Mouse (Mus musculus) myocyte (in vitro differentiated cells): Measurements from ENCODE around the gene Kansl2. TPM values are rescaled to one million over a fixed set of nuclear protein-coding genes. Genes with fewer than 3 reads are reported as not detected.
A peak's percentile ranks its signal among the peaks of the same experiment; 100 is the strongest.

Experiments used
- H3K27me3 ChIP-seq: one replicate; pipeline ENCODE4 v1.6.1; 2011; ENCODE audit not compliant: control insufficient read depth, insufficient read depth, insufficient read length
- H3K36me3 ChIP-seq: one replicate; pipeline ENCODE4 v1.6.1; 2011; ENCODE audit not compliant: control insufficient read depth, insufficient read depth
- H3K4me2 ChIP-seq: one replicate; pipeline ENCODE4 v1.6.1; 2011; ENCODE audit warnings: low read depth, control low read depth
- H3K4me3 ChIP-seq: one replicate; pipeline ENCODE4 v1.5.1; 2011; ENCODE audit warnings: mild to moderate bottlenecking, control low read depth, moderate library complexity
- H3K79me2 ChIP-seq: one replicate; pipeline ENCODE4 v1.6.1; 2011; ENCODE audit not compliant: control insufficient read depth, insufficient read depth
- H3ac ChIP-seq: one replicate; pipeline ENCODE4 v1.6.1; 2011; ENCODE audit not compliant: control insufficient read depth, insufficient read length
- CEBPB ChIP-seq: IDR thresholded peaks from 2 replicates; pipeline ENCODE4 v1.6.1; 2011; ENCODE audit warnings: mild to moderate bottlenecking, moderate library complexity; ENCODE audit not compliant: poor library complexity, insufficient read depth, severe bottlenecking
- E2F4 ChIP-seq: IDR thresholded peaks from one replicate; pipeline ENCODE4 v1.6.1; 2011; ENCODE audit warnings: mild to moderate bottlenecking, control low read depth, moderate library complexity; ENCODE audit not compliant: insufficient read depth
- MAX ChIP-seq: IDR thresholded peaks from one replicate; pipeline ENCODE4 v1.6.1; 2011; ENCODE audit warnings: low read depth, mild to moderate bottlenecking, control low read depth
- MYOD1 ChIP-seq, 3 experiments: IDR thresholded peaks; one replicate each; pipeline ENCODE4 v1.6.1; 2011; ENCODE audit warnings: control low read depth in 2 of 3, low read depth in 2 of 3, mild to moderate bottlenecking in 2 of 3, moderate library complexity in 1 of 3; ENCODE audit not compliant: insufficient read length in 2 of 3, control insufficient read depth in 1 of 3
- MYOG ChIP-seq, 3 experiments: IDR thresholded peaks; one replicate each; pipeline ENCODE4 v1.6.1; 2011; ENCODE audit warnings: control low read depth in 2 of 3, low read depth in 2 of 3, mild to moderate bottlenecking in 2 of 3; ENCODE audit not compliant: insufficient read length in 2 of 3, control insufficient read depth in 1 of 3, insufficient read depth in 1 of 3
- POLR2A ChIP-seq: IDR thresholded peaks from one replicate; pipeline ENCODE4 v1.6.1; 2011; ENCODE audit warnings: low read depth, mild to moderate bottlenecking, control low read depth, moderate library complexity; ENCODE audit not compliant: insufficient read length
- POLR2AphosphoS2 ChIP-seq: IDR thresholded peaks from one replicate; pipeline ENCODE4 v1.6.1; 2011; ENCODE audit warnings: low read depth, control low read depth; ENCODE audit not compliant: insufficient read length
- REST ChIP-seq: IDR thresholded peaks from one replicate; pipeline ENCODE4 v1.6.1; 2011; ENCODE audit warnings: mild to moderate bottlenecking, control low read depth, moderate library complexity; ENCODE audit not compliant: insufficient read depth, insufficient read length
- SRF ChIP-seq: IDR thresholded peaks from one replicate; pipeline ENCODE4 v1.6.1; 2011; ENCODE audit warnings: low read depth; ENCODE audit not compliant: control insufficient read depth, insufficient read length
- TCF12 ChIP-seq: IDR thresholded peaks from one replicate; pipeline ENCODE4 v1.6.1; 2011; ENCODE audit warnings: mild to moderate bottlenecking, control low read depth; ENCODE audit not compliant: poor library complexity, insufficient read depth, severe bottlenecking
- TCF3 ChIP-seq: IDR thresholded peaks from one replicate; pipeline ENCODE4 v1.6.1; 2011; ENCODE audit warnings: low read depth, control low read depth; ENCODE audit not compliant: insufficient read length
- USF1 ChIP-seq: IDR thresholded peaks from one replicate; pipeline ENCODE4 v1.6.1; 2011; ENCODE audit warnings: low read depth, mild to moderate bottlenecking, control low read depth, moderate library complexity
- polyA plus RNA-seq: library from polyadenylated mRNA; unstranded; fragments of >200 nt; fragmentation: generic; extraction: Trizol; gene quantifications from one replicate; pipeline ENCODE4 v1.2.1, GENCODE M21; 2012; ENCODE audit warnings: missing spikeins

Gene Kansl2
- polyA plus RNA-seq, 1 experiment = 109 TPM

GRCm38 (mm10) chr15:98532281-98532680, 1.8 kb downstream of the Kansl2 start:
- H3K4me2 ChIP-seq = peak overlapping the region; percentile 88
- no peaks in the 10 kb centered on the region for H3K27me3 ChIP-seq
- H3ac ChIP-seq = peak overlapping the region; percentile 95
- H3K79me2 ChIP-seq = peaks cover 44% of the 10 kb centered on the region
- TF ChIP-seq SRF (no peak), MAX (peak; percentile 91), MYOG (IDR thresholded peaks at IDR 0.05; ENCODE audit: control insufficient read depth in 1 of 3, insufficient read depth in 1 of 3, insufficient read length in 2 of 3, low read depth in 2 of 3) (peak in 1 of 3 experiments; percentile 31), TCF3 (no peak), MYOD1 (IDR thresholded peaks at IDR 0.05; ENCODE audit: control insufficient read depth in 1 of 3, insufficient read length in 2 of 3, low read depth in 2 of 3) (peak in 2 of 3 experiments; percentile 6 to 44), POLR2AphosphoS2 (peak; percentile 77), POLR2A (peak; percentile 35), CEBPB (0 out of 2 replicates have a peak, but pooled peaks have one; percentile 40), TCF12 (no peak), USF1 (peak; percentile 76), E2F4 (no peak), REST (no peak)
- peak overlapping the region; percentile 89 for H3K4me3 ChIP-seq
- H3K36me3 ChIP-seq = peaks cover 41% of the 10 kb centered on the region

DNA sequence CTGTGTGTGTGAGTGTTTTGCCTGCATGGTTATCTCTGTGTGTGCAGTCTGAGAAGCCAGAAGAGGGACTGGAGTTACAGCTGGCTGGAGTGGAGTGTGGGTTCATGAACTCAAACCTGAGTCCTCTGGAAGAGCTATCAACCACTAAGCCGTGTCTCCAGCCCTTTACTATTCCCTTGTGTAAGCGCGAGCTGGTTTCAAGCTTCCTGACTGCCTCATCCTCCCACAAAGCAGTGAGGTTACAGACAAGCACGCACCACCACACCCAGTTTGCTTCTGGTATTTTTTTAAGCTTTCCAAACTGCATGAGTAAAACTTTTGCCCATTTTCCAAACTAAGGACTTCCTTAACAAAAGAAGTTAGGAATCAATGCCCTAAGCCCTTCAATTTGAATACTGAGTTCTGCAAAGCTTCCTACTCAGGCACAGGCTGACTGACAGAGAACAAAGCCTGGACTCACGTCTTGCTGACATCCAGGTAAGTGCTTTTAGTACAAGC, 5.9 kb downstream of the Kansl2 start:
- TF ChIP-seq POLR2A (no peak), CEBPB (no peak), MYOG (IDR thresholded peaks at IDR 0.05; ENCODE audit: control insufficient read depth in 1 of 3, insufficient read depth in 1 of 3, insufficient read length in 2 of 3, low read depth in 2 of 3) (no peak), USF1 (no peak), MAX (no peak)
- Histone ChIP-seq H3K27me3 (no peaks in the 10 kb centered on the region), H3ac (no peak overlapping the region), H3K4me3 (no peak overlapping the region), H3K79me2 (peaks cover 76% of the 10 kb centered on the region), H3K36me3 (peaks cover 78% of the 10 kb centered on the region), H3K4me2 (peak overlapping the region; percentile 66)

GRCm38 (mm10) chr15:98527056-98527771, 6.8 kb downstream of the Kansl2 start:
- Histone ChIP-seq H3ac (no peak overlapping the region), H3K4me2 (peak overlapping the region; percentile 66), H3K27me3 (no peaks in the 10 kb centered on the region), H3K36me3 (peaks cover 87% of the 10 kb centered on the region), H3K4me3 (no peak overlapping the region), H3K79me2 (peaks cover 76% of the 10 kb centered on the region)
- TF ChIP-seq MYOD1 (IDR thresholded peaks at IDR 0.05; ENCODE audit: control insufficient read depth in 1 of 3, insufficient read length in 2 of 3, low read depth in 2 of 3) (peak in 2 of 3 experiments; percentile 47 to 68), MYOG (IDR thresholded peaks at IDR 0.05; ENCODE audit: control insufficient read depth in 1 of 3, insufficient read depth in 1 of 3, insufficient read length in 2 of 3, low read depth in 2 of 3) (peak in 1 of 3 experiments; percentile 62), MAX (no peak), POLR2AphosphoS2 (no peak), TCF12 (peak; percentile 26)

DNA sequence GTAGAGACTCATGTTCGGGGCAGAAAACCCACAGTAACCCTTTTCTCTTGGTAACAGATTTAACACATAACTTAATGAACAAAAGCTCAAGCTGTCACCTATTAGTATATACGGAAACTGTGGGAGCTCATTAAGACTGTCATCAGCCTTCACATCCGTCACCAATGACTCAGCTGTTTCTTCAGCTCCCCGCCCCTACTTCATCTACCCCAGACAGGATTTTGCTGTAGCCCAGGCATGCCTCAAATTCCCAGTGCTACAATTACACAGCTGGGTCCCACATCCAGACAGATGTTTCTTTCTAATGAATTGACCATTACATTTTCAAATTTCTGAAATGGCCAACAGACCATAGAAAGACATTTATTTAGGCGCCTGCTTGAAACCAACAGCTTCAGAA, 8.0 kb downstream of the Kansl2 start:
- H3K27me3 ChIP-seq = no peaks in the 10 kb centered on the region
- H3ac ChIP-seq = no peak overlapping the region
- H3K79me2 ChIP-seq = peaks cover 67% of the 10 kb centered on the region
- peaks cover 85% of the 10 kb centered on the region for H3K36me3 ChIP-seq
- no peak overlapping the region for H3K4me3 ChIP-seq
- TF ChIP-seq MYOD1 (IDR thresholded peaks at IDR 0.05; ENCODE audit: control insufficient read depth in 1 of 3, insufficient read length in 2 of 3, low read depth in 2 of 3) (peak in 1 of 3 experiments; percentile 14), TCF3 (no peak), CEBPB (0 out of 2 replicates have a peak, but pooled peaks have one; percentile 34), USF1 (no peak), SRF (no peak), POLR2A (no peak), MYOG (IDR thresholded peaks at IDR 0.05; ENCODE audit: control insufficient read depth in 1 of 3, insufficient read depth in 1 of 3, insufficient read length in 2 of 3, low read depth in 2 of 3) (peak in 1 of 3 experiments; percentile 31), TCF12 (peak; percentile 12)
- H3K4me2 ChIP-seq = peak overlapping the region; percentile 66

- Histone ChIP-seq H3K36me3 (peaks cover 81% of the 10 kb centered on the region), H3K27me3 (no peaks in the 10 kb centered on the region), H3K4me3 (no peak overlapping the region), H3K4me2 (peak overlapping the region; percentile 67), H3K79me2 (peaks cover 58% of the 10 kb centered on the region), H3ac (no peak overlapping the region)
- TF ChIP-seq MYOG (IDR thresholded peaks at IDR 0.05; ENCODE audit: control insufficient read depth in 1 of 3, insufficient read depth in 1 of 3, insufficient read length in 2 of 3, low read depth in 2 of 3) (no peak), MAX (peak; percentile 76), MYOD1 (IDR thresholded peaks at IDR 0.05; ENCODE audit: control insufficient read depth in 1 of 3, insufficient read length in 2 of 3, low read depth in 2 of 3) (peak in 1 of 3 experiments; percentile 18), SRF (peak; percentile 22)
Measured at GRCm38 (mm10) chr15:98521245-98521644, 12.8 kb downstream of the Kansl2 start.
